Mouse (Mus musculus) brain, embryonic 14.5 days (tissue): ENCODE data around the gene Tmem179.

ENCODE experiments used
- CTCF ChIP-seq: fragments of 200-500 bp; IDR thresholded peaks from 2 replicates; pipeline ENCODE4 v1.5.1; 2012; ENCODE audit warnings: inconsistent platforms, mild to moderate bottlenecking, moderate library complexity, borderline replicate concordance; ENCODE audit not compliant: insufficient read depth, insufficient read length; ENCODE audit errors: extremely low read depth
- POLR2A ChIP-seq: fragments of 200-500 bp; IDR thresholded peaks from 2 replicates; pipeline ENCODE4 v1.6.1; 2012; ENCODE audit warnings: mild to moderate bottlenecking, inconsistent platforms, borderline replicate concordance; ENCODE audit not compliant: poor library complexity, insufficient read depth, insufficient read length, severe bottlenecking; ENCODE audit errors: extremely low read depth

GRCm38 (mm10) chr12:112503003-112503771 lies 13.4 kb downstream of the Tmem179 start:
- TF ChIP-seq CTCF (no peak), POLR2A (no peak)
